Mouse (Mus musculus) embryonic fibroblast, embryonic 13.5 days (primary cell): ENCODE data around the gene Slc24a4.

Experiments used
- CTCF ChIP-seq: IDR thresholded peaks from 2 replicates; pipeline ENCODE4 v1.5.1; 2011; ENCODE audit warnings: mild to moderate bottlenecking, control low read depth, low read length, moderate library complexity, borderline replicate concordance; ENCODE audit not compliant: insufficient read depth
- POLR2A ChIP-seq: IDR thresholded peaks from 2 replicates; pipeline ENCODE4 v1.6.1; 2011; ENCODE audit warnings: low read depth, mild to moderate bottlenecking, control low read depth, low read length, moderate library complexity

GRCm38 (mm10) chr12:102246226-102246625 is 117.7 kb downstream of the Slc24a4 start:
- TF ChIP-seq POLR2A: no peak
- TF ChIP-seq CTCF: no peak
